Mouse (Mus musculus) C2C12 (cell line): ENCODE data around the gene Pigk. TPM values are rescaled to one million over a fixed set of nuclear protein-coding genes. Genes with fewer than 3 reads are reported as not detected.

Experiments
- H3K27me3 ChIP-seq: one replicate; pipeline ENCODE4 v1.6.1; 2011; ENCODE audit not compliant: control insufficient read depth, insufficient read depth, insufficient read length
- H3K36me3 ChIP-seq: one replicate; pipeline ENCODE4 v1.6.1; 2011; ENCODE audit not compliant: control insufficient read depth, insufficient read depth
- H3K4me3 ChIP-seq: one replicate; pipeline ENCODE4 v1.5.1; 2011; ENCODE audit warnings: mild to moderate bottlenecking, control low read depth; ENCODE audit not compliant: poor library complexity, insufficient read depth, severe bottlenecking
- H3K79me2 ChIP-seq: one replicate; pipeline ENCODE4 v1.6.1; 2011; ENCODE audit not compliant: control insufficient read depth, insufficient read depth
- H3K79me3 ChIP-seq: one replicate; pipeline ENCODE4 v1.6.1; 2011; ENCODE audit warnings: low read depth, control low read depth
- H3ac ChIP-seq: one replicate; pipeline ENCODE3; 2011; ENCODE audit warnings: low read depth; ENCODE audit not compliant: control insufficient read depth, insufficient read length
- CEBPB ChIP-seq: IDR thresholded peaks from one replicate; pipeline ENCODE4 v1.6.1; 2011; ENCODE audit warnings: low read depth, mild to moderate bottlenecking, control low read depth, moderate library complexity
- CTCF ChIP-seq: IDR thresholded peaks from one replicate; pipeline ENCODE4 v1.5.1; 2011; ENCODE audit not compliant: control insufficient read depth, insufficient read depth, insufficient read length
- FOSL1 ChIP-seq: IDR thresholded peaks from one replicate; pipeline ENCODE4 v1.8.0; 2011; ENCODE audit warnings: mild to moderate bottlenecking, low read length; ENCODE audit not compliant: poor library complexity, insufficient read depth, severe bottlenecking
- MAX ChIP-seq: IDR thresholded peaks from one replicate; pipeline ENCODE4 v1.6.1; 2011; ENCODE audit warnings: mild to moderate bottlenecking, control low read depth
- MYOD1 ChIP-seq: IDR thresholded peaks from one replicate; pipeline ENCODE4 v1.6.1; 2011; ENCODE audit warnings: low read depth; ENCODE audit not compliant: control insufficient read depth, insufficient read length
- MYOG ChIP-seq: IDR thresholded peaks from one replicate; pipeline ENCODE4 v1.6.1; 2011; ENCODE audit not compliant: control insufficient read depth, insufficient read length; ENCODE audit errors: extremely low read depth
- USF1 ChIP-seq: IDR thresholded peaks from one replicate; pipeline ENCODE4 v1.6.1; 2011; ENCODE audit warnings: low read depth, mild to moderate bottlenecking, control low read depth, moderate library complexity
- polyA plus RNA-seq: library from polyadenylated mRNA; unstranded; fragments of >200 nt; fragmentation: generic; extraction: Trizol; gene quantifications from one replicate; pipeline ENCODE4 v1.2.1, GENCODE M21; 2012; ENCODE audit warnings: missing spikeins

Gene Pigk
- polyA plus RNA-seq, 1 experiment: 13.1 TPM

DNA sequence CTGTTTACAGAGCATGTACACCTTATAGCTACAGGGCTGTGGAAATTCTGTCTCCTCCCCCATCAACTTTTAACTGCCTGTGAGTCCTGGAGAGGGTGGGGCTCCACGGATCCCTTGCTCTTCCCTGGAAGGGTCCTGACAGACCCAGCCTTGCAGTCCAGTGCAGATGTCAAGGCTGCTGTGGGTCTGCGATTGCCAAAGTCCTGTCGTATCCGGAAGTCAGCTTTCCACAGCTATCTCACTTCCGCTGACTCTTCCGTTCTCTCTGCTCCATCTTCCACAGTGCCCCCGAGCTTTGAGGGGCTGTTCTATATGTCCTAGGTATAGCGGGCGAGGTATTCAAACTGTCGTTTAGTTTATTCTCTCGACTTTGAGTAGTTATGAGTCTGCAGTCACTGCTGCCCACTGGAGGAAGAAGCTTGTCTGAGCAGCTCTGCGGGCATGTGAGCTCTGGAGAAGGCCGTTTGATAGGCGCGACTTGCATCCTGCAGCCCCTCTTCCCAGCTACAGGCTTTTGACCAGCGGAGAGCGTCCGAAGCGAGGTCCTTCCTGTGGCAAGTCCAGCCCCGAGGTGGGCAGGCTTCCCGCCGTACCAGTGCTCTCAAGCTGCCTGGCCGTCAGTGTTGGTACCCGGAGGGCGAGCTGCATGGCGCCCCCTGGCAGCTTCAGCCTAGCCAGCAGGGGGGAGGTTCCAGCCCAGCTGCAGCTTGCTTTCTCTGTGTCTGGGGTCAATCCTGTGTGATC is 49.4 kb downstream of the Pigk start:
- H3ac ChIP-seq: no peak overlapping the region
- no peaks in the 10 kb centered on the region for H3K27me3 ChIP-seq
- no peaks in the 10 kb centered on the region for H3K79me3 ChIP-seq
- H3K36me3 ChIP-seq: no peaks in the 10 kb centered on the region
- H3K79me2 ChIP-seq: no peaks in the 10 kb centered on the region
- H3K4me3 ChIP-seq: no peak overlapping the region
- TF ChIP-seq MAX: no peak
- TF ChIP-seq MYOG: no peak
- no peak for TF ChIP-seq CEBPB
- no peak for TF ChIP-seq CTCF
- no peak for TF ChIP-seq USF1
- no peak for TF ChIP-seq MYOD1
- no peak for TF ChIP-seq FOSL1

GRCm38 (mm10) chr3:152764516-152765312 is 50.8 kb downstream of the Pigk start:
- no peaks in the 10 kb centered on the region for H3K79me3 ChIP-seq
- H3K4me3 ChIP-seq: no peak overlapping the region
- no peak overlapping the region for H3ac ChIP-seq
- no peaks in the 10 kb centered on the region for H3K27me3 ChIP-seq
- TF ChIP-seq MAX: peak; percentile 40
- TF ChIP-seq MYOG: no peak
- TF ChIP-seq CEBPB: no peak
- no peak for TF ChIP-seq MYOD1
- no peak for TF ChIP-seq CTCF
- TF ChIP-seq USF1: no peak
- no peak for TF ChIP-seq FOSL1
- H3K79me2 ChIP-seq: no peaks in the 10 kb centered on the region
- peaks cover 14% of the 10 kb centered on the region for H3K36me3 ChIP-seq

DNA sequence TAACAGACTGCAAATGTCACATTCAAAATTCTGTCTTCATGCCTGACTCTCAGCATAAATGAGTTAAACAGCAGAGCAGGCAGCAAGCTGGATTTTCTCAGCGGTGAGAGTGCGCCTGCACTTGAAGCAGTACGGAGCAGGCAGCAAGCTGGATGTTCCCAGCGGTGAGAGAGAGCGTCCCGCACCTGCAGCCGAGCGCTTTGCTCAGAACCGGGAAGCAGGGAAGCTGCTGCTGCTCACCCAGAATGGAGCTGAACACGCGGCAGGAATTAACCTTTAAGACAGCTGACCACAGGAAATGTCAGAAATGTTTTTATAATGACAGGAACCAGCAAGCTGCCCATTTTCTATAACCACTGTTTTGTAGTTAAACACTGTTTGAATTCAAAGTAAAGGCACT is 53.6 kb downstream of the Pigk start:
- peaks cover 18% of the 10 kb centered on the region for H3K36me3 ChIP-seq
- no peaks in the 10 kb centered on the region for H3K27me3 ChIP-seq
- H3K79me3 ChIP-seq: no peaks in the 10 kb centered on the region
- TF ChIP-seq MAX: peak; percentile 56
- no peak for TF ChIP-seq MYOG
- H3K4me3 ChIP-seq: no peak overlapping the region
- H3K79me2 ChIP-seq: no peaks in the 10 kb centered on the region
- H3ac ChIP-seq: no peak overlapping the region

DNA sequence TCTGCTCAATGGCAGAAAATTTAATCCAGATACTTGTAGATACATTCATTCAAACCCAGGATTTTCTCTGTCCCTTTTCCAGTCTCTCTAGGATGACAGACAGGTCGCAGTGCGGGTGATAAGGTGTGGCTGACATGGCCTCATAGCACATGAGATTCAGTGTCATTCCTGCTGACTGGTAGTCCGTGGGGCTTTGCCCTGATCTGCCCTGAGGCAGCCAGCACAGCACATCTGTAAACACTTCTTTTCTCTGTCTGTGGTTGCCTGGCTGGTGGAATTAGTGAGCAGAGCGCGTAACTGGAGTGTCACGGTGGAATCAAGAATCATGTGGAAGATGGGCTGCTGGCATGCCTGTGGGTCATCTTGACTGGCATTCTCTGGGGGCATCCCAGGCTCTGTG is 56.2 kb downstream of the Pigk start:
- TF ChIP-seq USF1 (no peak), CEBPB (no peak), FOSL1 (no peak), MAX (no peak), MYOD1 (no peak), MYOG (no peak), CTCF (no peak)

GRCm38 (mm10) chr3:152776363-152776762 is 62.5 kb downstream of the Pigk start:
- TF ChIP-seq CEBPB (no peak), MYOG (no peak), CTCF (no peak), FOSL1 (no peak), MAX (no peak), MYOD1 (no peak), USF1 (no peak)
- H3ac ChIP-seq: no peak overlapping the region

More for the DNA sequence above, 56.2 kb downstream of the Pigk start:
- Histone ChIP-seq H3ac (no peak overlapping the region), H3K79me3 (no peaks in the 10 kb centered on the region), H3K4me3 (no peak overlapping the region), H3K27me3 (no peaks in the 10 kb centered on the region), H3K79me2 (no peaks in the 10 kb centered on the region), H3K36me3 (peaks cover 18% of the 10 kb centered on the region)

GRCm38 (mm10) chr3:152776872-152777540 is 63.1 kb downstream of the Pigk start:
- Histone ChIP-seq H3ac (no peak overlapping the region), H3K79me3 (no peaks in the 10 kb centered on the region), H3K79me2 (no peaks in the 10 kb centered on the region), H3K36me3 (peaks cover 3% of the 10 kb centered on the region), H3K4me3 (no peak overlapping the region), H3K27me3 (no peaks in the 10 kb centered on the region)
- TF ChIP-seq USF1 (no peak), MYOD1 (no peak), MYOG (no peak), CTCF (no peak), FOSL1 (no peak), MAX (no peak), CEBPB (no peak)

More at GRCm38 (mm10) chr3:152776363-152776762, 62.5 kb downstream of the Pigk start:
- H3K36me3 ChIP-seq: peaks cover 4% of the 10 kb centered on the region
- no peaks in the 10 kb centered on the region for H3K79me2 ChIP-seq
- no peaks in the 10 kb centered on the region for H3K79me3 ChIP-seq
- no peaks in the 10 kb centered on the region for H3K27me3 ChIP-seq
- no peak overlapping the region for H3K4me3 ChIP-seq
